Mouse (Mus musculus) erythroblast, embryonic 14.5 days (primary cell): ENCODE measurements around the gene Mab21l1. TPM values are rescaled to one million over a fixed set of nuclear protein-coding genes. Genes with fewer than 3 reads are reported as not detected.

Experiments
- H3K27me3 ChIP-seq: 2 replicates; pipeline ENCODE4 v1.6.1; 2012; ENCODE audit warnings: inconsistent platforms; ENCODE audit not compliant: control insufficient read depth
- H3K36me3 ChIP-seq: 2 replicates; pipeline ENCODE4 v1.6.1; 2012; ENCODE audit warnings: mild to moderate bottlenecking, inconsistent platforms; ENCODE audit not compliant: control insufficient read depth
- H3K4me1 ChIP-seq: 2 replicates; pipeline ENCODE4 v1.6.1; 2012; ENCODE audit warnings: inconsistent platforms; ENCODE audit not compliant: control insufficient read depth
- H3K4me3 ChIP-seq: replicated peaks from 2 replicates; pipeline ENCODE3; 2012; ENCODE audit warnings: moderate library complexity, mild to moderate bottlenecking, inconsistent platforms
- H3K9me3 ChIP-seq: 2 replicates; pipeline ENCODE4 v1.6.1; 2012; ENCODE audit warnings: low read length, inconsistent platforms, mixed read lengths; ENCODE audit not compliant: control insufficient read depth
- GATA1 ChIP-seq: IDR thresholded peaks from 2 replicates; pipeline ENCODE4 v1.6.1; 2012; ENCODE audit warnings: low read length, inconsistent platforms, mixed read lengths
- TAL1 ChIP-seq: IDR thresholded peaks from 3 replicates; pipeline ENCODE4 v1.6.1; 2012; ENCODE audit warnings: low read length, inconsistent platforms, mixed read lengths
- polyA plus RNA-seq: library from polyadenylated mRNA; stranded (reverse); fragments of >175 nt; gene quantifications from 2 replicates; pipeline ENCODE4 v1.2.3, GENCODE M21; 2012

Mab21l1 gene
- polyA plus RNA-seq, 1 experiment = not detected

DNA sequence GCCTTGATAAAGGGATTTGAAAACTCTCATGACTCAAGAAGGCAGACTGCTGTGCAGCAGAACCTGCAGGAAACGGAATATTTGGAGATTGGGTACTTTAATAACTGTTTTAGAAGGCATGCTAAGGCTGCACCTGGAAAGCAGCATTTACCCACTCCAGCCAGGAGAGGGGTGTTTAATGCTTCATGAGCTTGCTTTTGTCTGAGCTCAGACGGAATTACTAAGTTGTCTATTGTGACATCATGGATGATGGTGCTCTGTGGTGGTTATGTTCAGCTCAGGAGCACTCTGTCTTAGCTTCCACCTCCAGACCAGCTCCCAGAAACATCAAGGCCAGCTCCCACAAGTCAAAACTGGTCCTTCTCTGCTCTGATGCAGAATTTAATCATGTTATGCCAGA, 7.5 kb downstream of the Mab21l1 start:
- no peaks in the 10 kb centered on the region for H3K4me1 ChIP-seq
- H3K9me3 ChIP-seq = no peaks in the 10 kb centered on the region
- H3K27me3 ChIP-seq = peaks cover 49% of the 10 kb centered on the region
- no peaks in the 10 kb centered on the region for H3K36me3 ChIP-seq
- H3K4me3 ChIP-seq = no peak overlapping the region
- TF ChIP-seq GATA1 (no peak), TAL1 (no peak)

DNA sequence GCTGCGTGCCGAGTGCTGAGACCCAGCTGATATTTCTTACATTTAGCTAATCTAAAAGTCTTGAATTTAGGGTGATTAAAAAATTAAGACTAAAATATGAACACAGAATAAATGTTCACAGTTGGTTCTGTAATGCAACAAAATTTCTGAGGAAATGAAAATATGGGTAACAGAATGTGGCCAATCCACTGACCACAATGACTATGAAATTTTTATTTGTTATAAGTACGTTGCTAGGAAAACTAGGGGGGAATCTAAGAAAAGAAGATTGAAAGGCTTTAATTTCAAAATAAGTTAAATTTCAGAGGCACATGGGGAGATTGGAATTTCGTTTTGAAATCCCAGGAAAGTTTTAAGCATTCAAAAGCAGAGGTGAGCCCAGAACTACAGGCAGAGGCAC, 8.3 kb downstream of the Mab21l1 start:
- TF ChIP-seq TAL1 (no peak), GATA1 (no peak)
- Histone ChIP-seq H3K27me3 (peaks cover 41% of the 10 kb centered on the region), H3K4me1 (no peaks in the 10 kb centered on the region), H3K4me3 (no peak overlapping the region), H3K9me3 (no peaks in the 10 kb centered on the region), H3K36me3 (no peaks in the 10 kb centered on the region)

DNA sequence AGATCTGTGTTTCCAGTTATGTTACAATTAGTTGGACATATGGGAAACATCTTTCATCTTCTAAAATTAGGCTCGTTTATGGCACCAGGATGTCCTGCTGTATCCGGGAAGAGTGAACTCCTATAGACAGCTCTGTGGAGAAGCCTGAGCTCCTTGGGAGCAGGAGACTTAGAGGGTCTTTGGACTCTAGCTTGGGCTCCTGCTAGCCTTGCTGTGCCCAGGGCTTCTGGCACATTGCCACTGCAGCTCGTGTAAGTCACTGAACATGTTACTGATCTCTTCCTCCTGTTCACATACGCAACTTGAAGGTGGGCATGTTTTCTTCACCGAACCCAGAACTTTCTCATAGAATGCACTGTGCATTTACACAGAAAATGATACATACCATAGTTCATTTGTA, 9.9 kb downstream of the Mab21l1 start:
- Histone ChIP-seq H3K4me3 (no peak overlapping the region), H3K36me3 (no peaks in the 10 kb centered on the region), H3K4me1 (no peaks in the 10 kb centered on the region), H3K27me3 (peaks cover 25% of the 10 kb centered on the region), H3K9me3 (no peaks in the 10 kb centered on the region)
- TF ChIP-seq TAL1 (no peak), GATA1 (no peak)

DNA sequence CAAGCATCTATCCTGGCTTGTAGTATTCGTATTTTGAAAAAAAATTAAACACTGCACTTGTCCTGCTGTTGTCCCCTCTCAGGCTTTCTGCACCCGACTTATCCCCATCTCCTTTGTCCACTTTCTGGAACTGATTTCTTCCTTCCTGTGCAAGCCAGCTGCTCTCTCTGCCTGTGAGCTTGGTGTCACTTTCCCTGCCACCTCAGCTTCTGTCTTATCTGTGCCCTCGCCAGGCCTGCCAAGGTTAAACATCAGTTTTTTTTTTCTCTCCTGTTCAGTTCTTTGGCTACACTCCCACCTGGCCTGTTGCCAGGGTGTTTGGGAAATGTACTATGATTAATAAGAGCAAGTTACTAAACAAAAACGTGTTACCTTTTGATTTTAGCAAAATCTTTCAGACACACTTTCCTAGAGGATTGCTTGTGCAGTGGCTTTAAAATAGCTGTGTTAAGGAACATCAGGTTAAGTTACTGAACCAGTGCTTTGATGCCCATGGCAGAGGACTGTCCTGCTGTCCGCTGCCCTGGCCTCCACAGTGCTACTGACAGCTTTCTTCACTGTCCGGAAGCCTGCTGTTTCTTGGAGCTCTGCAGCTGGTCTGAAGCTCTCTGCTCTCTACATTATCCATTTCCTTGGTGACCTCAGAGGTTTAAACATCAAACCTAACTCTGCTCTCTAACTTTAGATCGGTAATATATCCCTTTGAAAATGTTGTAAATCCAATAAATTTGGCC, 11.7 kb downstream of the Mab21l1 start:
- no peaks in the 10 kb centered on the region for H3K4me1 ChIP-seq
- TF ChIP-seq TAL1 = no peak
- TF ChIP-seq GATA1 = no peak
- no peaks in the 10 kb centered on the region for H3K36me3 ChIP-seq
- no peaks in the 10 kb centered on the region for H3K9me3 ChIP-seq
- no peak overlapping the region for H3K4me3 ChIP-seq
- peaks cover 8% of the 10 kb centered on the region for H3K27me3 ChIP-seq

DNA sequence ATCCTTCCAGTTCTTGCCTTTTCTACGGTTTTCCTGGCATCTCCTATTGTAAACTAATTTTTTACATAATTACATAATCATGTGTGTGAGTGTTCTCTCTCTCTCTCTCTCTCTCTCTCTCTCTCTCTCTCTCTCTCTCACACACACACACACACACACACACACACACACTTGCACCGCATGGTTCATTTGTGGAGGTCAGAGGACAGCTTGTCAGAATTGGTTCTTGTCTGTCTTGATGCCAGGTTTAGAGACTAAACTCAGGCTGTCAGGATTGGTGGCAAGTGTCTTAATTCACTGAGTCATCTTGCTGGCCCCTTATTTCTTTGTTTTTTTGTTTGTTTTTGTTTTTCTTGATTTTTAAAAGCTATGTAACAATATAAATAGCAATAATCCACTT, 12.5 kb downstream of the Mab21l1 start:
- H3K4me3 ChIP-seq = no peak overlapping the region
- no peaks in the 10 kb centered on the region for H3K36me3 ChIP-seq
- TF ChIP-seq TAL1 (no peak), GATA1 (no peak)
- H3K9me3 ChIP-seq = no peaks in the 10 kb centered on the region
- peaks cover 2% of the 10 kb centered on the region for H3K27me3 ChIP-seq
- H3K4me1 ChIP-seq = no peaks in the 10 kb centered on the region

DNA sequence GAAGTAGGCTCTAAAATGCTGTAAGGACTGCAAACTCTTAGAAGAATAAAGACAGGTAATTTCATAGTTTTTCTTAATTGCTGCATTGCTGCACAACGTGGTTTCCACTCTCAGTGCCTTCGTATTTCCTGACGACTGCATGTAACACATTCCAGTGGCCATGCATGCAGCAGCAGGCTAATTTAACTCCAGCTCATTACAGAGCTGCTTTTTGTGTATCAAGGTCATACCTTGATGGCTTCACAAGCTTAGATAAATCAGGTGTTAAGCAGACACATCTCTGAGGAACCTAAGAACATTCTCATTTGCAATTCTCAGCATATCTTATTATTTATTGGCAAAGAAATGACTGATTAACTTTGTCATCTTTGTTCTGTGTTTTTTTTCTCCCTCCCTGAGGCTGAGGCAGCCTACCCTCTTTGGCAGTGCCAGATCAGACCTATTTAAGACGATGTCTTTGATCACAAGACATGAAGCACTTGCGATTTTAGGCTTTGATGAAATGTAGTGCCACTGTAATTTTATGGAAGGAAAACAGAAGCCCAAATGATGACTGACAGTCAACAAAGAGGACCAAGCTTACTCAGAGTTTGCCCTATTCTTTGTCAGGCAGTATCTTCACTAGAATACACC, 32.8 kb downstream of the Mab21l1 start:
- Histone ChIP-seq H3K4me3 (no peak overlapping the region), H3K9me3 (no peaks in the 10 kb centered on the region), H3K36me3 (no peaks in the 10 kb centered on the region), H3K27me3 (no peaks in the 10 kb centered on the region), H3K4me1 (no peaks in the 10 kb centered on the region)
- no peak for TF ChIP-seq TAL1
- no peak for TF ChIP-seq GATA1

DNA sequence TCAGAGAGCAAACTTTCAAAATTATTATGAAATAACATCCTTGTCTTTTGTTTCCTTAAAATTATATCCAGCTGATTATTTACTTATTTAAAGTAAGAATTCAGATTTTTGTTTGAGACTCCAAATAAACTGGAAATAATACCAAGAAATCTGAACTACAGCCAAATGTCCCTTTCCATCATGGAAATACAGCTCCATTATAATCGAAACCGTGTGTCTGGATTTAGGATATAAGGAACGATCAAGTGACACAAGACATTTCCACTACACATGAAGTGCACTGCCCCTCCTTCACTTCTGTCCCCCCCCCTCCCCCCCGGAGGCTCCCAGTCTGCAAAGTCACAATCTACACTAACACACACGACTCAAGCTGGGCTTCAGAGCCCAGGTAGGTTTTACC, 33.8 kb downstream of the Mab21l1 start:
- no peak for TF ChIP-seq TAL1
- Histone ChIP-seq H3K36me3 (no peaks in the 10 kb centered on the region), H3K4me3 (no peak overlapping the region), H3K27me3 (no peaks in the 10 kb centered on the region), H3K9me3 (no peaks in the 10 kb centered on the region), H3K4me1 (no peaks in the 10 kb centered on the region)

DNA sequence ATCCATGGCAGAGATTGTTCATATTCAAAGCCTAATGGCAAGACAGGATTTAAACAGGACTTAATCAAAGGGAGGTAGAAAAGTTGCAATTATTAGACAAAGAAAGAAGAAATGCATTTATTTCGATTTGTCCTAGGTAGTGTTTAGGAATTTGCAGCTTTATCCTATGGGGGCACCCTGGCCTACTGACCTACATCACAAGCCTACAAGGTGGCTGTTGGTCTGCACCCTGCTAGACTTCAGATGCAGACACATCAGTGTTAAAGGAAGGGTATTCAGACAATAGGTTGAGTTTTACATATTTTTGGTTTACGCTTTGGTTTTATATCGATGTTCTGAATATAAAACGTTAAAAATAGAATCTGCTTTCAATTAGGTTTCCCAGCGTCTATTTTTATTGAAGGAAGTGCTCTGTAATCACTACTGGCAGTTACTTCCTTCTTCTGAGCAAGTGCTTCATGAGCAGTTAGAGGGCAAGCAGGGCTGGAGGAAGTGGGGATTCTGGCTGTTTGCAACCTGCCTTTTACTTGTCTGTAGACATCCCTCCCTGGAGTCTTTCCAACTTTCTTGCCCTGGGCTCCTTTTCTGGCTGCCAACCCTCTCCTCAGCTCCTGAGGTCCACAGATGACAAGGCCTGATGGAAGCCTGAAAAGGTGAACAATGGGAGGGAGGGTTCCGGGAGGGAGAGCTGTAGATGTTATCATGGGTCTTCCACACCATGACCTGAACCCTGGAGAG, 34.5 kb downstream of the Mab21l1 start:
- Histone ChIP-seq H3K9me3 (no peaks in the 10 kb centered on the region), H3K27me3 (no peaks in the 10 kb centered on the region), H3K4me3 (no peak overlapping the region), H3K4me1 (no peaks in the 10 kb centered on the region), H3K36me3 (no peaks in the 10 kb centered on the region)
- TF ChIP-seq GATA1 (no peak), TAL1 (no peak)

DNA sequence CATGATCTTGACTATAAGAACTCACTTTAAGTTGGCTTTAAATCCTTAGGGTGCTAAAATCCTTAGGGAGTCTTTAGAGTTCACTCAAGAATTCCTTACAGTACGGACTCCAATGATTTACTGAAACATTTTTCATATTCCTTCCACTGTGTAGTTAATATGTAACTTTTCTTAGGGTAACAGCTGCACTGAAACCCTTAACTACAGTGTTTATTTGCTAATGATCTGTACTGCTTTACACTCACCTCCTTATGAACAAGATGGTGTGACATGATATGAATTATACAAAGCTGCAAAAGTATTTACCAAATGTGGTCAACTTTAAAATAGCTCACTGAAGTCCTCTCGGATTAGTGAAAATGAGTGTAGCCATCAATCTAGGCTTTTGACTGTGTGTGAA, 35.8 kb downstream of the Mab21l1 start:
- H3K4me1 ChIP-seq = no peaks in the 10 kb centered on the region
- H3K36me3 ChIP-seq = no peaks in the 10 kb centered on the region
- TF ChIP-seq TAL1 = no peak
- no peak for TF ChIP-seq GATA1
- H3K9me3 ChIP-seq = no peaks in the 10 kb centered on the region
- no peaks in the 10 kb centered on the region for H3K27me3 ChIP-seq
- H3K4me3 ChIP-seq = no peak overlapping the region
